Mouse (Mus musculus): ENCODE data around the gene Ppme1.

GRCm38 (mm10) chr7:100354984-100355383, 17.1 kb downstream of the Ppme1 start:
- no peak for TF ChIP-seq GATA1 (IDR thresholded peaks at IDR 0.05; ENCODE audit: borderline replicate concordance, low read length)
- TF ChIP-seq FLI1 (IDR thresholded peaks at IDR 0.05; ENCODE audit: low read length), result no peak

Data from megakaryocyte, embryonic 14.5 days (primary cell).